Comparison of ENCODE assay signal across 15 mouse cellular contexts in the genomic region with DNA sequence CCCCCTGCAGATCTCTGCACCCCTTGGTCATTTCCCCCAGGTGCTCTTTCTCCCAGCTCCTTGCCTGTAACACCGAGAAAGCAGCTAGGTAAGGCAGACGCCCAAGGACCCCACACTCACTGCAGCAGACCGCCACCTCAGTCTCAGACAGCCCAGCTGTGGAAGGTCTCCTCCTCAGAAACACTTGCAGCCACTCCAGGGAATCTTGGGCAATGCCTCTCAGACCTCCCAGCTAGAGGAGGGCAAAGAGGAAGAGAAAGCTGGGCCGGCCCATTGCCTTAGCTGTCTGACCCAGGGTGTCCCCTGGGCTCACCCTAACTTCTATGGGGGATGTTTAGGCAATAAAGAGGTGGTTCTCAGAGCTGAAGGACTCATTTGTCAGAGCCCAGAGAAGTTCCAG. TPM values are rescaled to one million over a fixed set of nuclear protein-coding genes. Genes with fewer than 3 reads are reported as not detected.
DNase-seq lines count a peak whose midpoint lies in the region; ATAC-seq lines count a peak whose summit lies in the region.
"Had no signal": no experiment of that assay in that cellular context is flagged by ENCODE, and none has a peak within 500 bp of the region (broad histone marks: within the 10 kb centered on the region; RNA-seq: fewer than 3 reads in every experiment).

A gene (minus strand): TSS at position 282 of the 400 bp plus-strand sequence.

- H3K27me3 ChIP-seq in liver, embryonic 12.5 days (replicated peaks), result peaks cover 28% of the 10 kb centered on the region
- H3K27me3 ChIP-seq: embryonic facial prominence, embryonic 15.5 days; forebrain, embryonic 12.5 days; limb, embryonic 15.5 days had no signal

- H3K36me3 ChIP-seq in liver, embryonic 12.5 days, result no peaks in the 10 kb centered on the region

- no peaks in the 10 kb centered on the region for H3K4me1 ChIP-seq in liver, embryonic 12.5 days
- H3K4me1 ChIP-seq: embryonic facial prominence, embryonic 15.5 days; forebrain, embryonic 12.5 days had no signal

- ATAC-seq in granulocyte monocyte progenitor cell, adult 5-6 weeks (replicated peaks; ENCODE audit: poor library complexity, severe bottlenecking), result peak; percentile 86
- no peak for ATAC-seq in liver, embryonic 12.5 days
- ATAC-seq in megakaryocyte-erythroid progenitor cell, adult 5-6 weeks (replicated peaks; ENCODE audit: low FRiP score, low TSS enrichment, poor library complexity, severe bottlenecking), result no peak

- no peak within 1 kb of the TSS for H3K27ac ChIP-seq in liver, embryonic 12.5 days
- H3K27ac ChIP-seq: embryonic facial prominence, embryonic 15.5 days; forebrain, embryonic 12.5 days; limb, embryonic 15.5 days; stomach, postnatal 0 days had no signal

- H3K4me2 ChIP-seq in liver, embryonic 12.5 days, result no peak within 1 kb of the TSS
- H3K4me2 ChIP-seq: embryonic facial prominence, embryonic 15.5 days; forebrain, embryonic 12.5 days; limb, embryonic 15.5 days had no signal

- DNase-seq in gastrocnemius, postnatal 10 days, result no peak
- no peak for DNase-seq in gastrocnemius, postnatal 25 days
- no peak for DNase-seq in adrenal gland, adult 8-10 months
- peak; percentile 51 for DNase-seq in lung, postnatal 4 days
- DNase-seq in natural killer cell, adult 2 months (ENCODE audit: low spot score in 2 of 2), result no peak
- DNase-seq: cerebellum, adult 8-10 months; layer of hippocampus, adult 9-11 months; midbrain, embryonic 14.5 days had no signal

- WGBS in liver, embryonic 12.5 days (ENCODE audit: insufficient replicate concordance), result 46% methylated on average over 4 of the region's 4 CpGs

- no peaks in the 10 kb centered on the region for H3K9me3 ChIP-seq in liver, embryonic 12.5 days (replicated peaks)
- H3K9me3 ChIP-seq: embryonic facial prominence, embryonic 15.5 days; forebrain, embryonic 12.5 days; limb, embryonic 15.5 days had no signal

- H3K9ac ChIP-seq in liver, embryonic 12.5 days, result no peak within 1 kb of the TSS
- H3K9ac ChIP-seq: embryonic facial prominence, embryonic 15.5 days; forebrain, embryonic 12.5 days; limb, embryonic 15.5 days had no signal

- H3K4me3 ChIP-seq in liver, embryonic 12.5 days, result no peak within 1 kb of the TSS
- H3K4me3 ChIP-seq: embryonic facial prominence, embryonic 15.5 days; forebrain, embryonic 12.5 days; limb, embryonic 15.5 days had no signal

RNA-seq across cellular contexts. Expression of the gene that starts here (rescaled TPM):
- total RNA-seq in gastrocnemius, postnatal 10 days (2021), result 10 to 100 TPM; 13.8 to 14.5 TPM
- total RNA-seq in gastrocnemius, postnatal 25 days (2021), result 10 to 100 TPM in 1 of 2 experiments, 1 to 10 TPM in 1; 1.8 to 53.2 TPM
- 100 to 1,000 TPM; 277 to 564 (median 391) TPM for total RNA-seq in adrenal gland, adult 8-10 months (2022)
- not detected in 2 replicates for total RNA-seq in granulocyte monocyte progenitor cell, adult 5-6 weeks (2014; fragmentation: Nextera tagmentation)
- not detected in 2 replicates for total RNA-seq in granulocyte monocyte progenitor cell, adult 5-6 weeks (2017)
- not detected in 2 replicates for polyA plus RNA-seq in liver, embryonic 12.5 days (2016; fragmentation: Nextera tagmentation; extraction: Ambion mirVana)
- total RNA-seq in megakaryocyte-erythroid progenitor cell, adult 5-6 weeks (2014; fragmentation: Nextera tagmentation), result not detected in 2 replicates
- total RNA-seq in megakaryocyte-erythroid progenitor cell, adult 5-6 weeks (2017), result not detected in 2 replicates
- polyA plus RNA-seq: limb, embryonic 15.5 days; stomach, postnatal 0 days had no signal

Comparison
In these comparisons a context has a peak if more than half of its experiments do, and no peak if none do; other contexts are left out.
1. RNA of the gene that starts here (total RNA-seq): 277 to 564 TPM in adrenal gland, adult 8-10 months; 1.8 to 53.2 TPM in gastrocnemius, postnatal 25 days, 13.8 to 14.5 TPM in gastrocnemius, postnatal 10 days, not detected in granulocyte monocyte progenitor cell, adult 5-6 weeks and not detected in megakaryocyte-erythroid progenitor cell, adult 5-6 weeks; every median in the first group is over 4 times any median in the second.
2. Peak in ATAC-seq in granulocyte monocyte progenitor cell, adult 5-6 weeks; RNA of the gene not detected or under 1 TPM.
3. DNase-seq: peak in lung, postnatal 4 days (2 of 2); none in gastrocnemius, postnatal 10 days (single experiment), gastrocnemius, postnatal 25 days (single experiment), adrenal gland, adult 8-10 months (single experiment) and natural killer cell, adult 2 months (0 of 2).